ENCODE assay signal across 9 mouse cellular contexts in the genomic region with DNA sequence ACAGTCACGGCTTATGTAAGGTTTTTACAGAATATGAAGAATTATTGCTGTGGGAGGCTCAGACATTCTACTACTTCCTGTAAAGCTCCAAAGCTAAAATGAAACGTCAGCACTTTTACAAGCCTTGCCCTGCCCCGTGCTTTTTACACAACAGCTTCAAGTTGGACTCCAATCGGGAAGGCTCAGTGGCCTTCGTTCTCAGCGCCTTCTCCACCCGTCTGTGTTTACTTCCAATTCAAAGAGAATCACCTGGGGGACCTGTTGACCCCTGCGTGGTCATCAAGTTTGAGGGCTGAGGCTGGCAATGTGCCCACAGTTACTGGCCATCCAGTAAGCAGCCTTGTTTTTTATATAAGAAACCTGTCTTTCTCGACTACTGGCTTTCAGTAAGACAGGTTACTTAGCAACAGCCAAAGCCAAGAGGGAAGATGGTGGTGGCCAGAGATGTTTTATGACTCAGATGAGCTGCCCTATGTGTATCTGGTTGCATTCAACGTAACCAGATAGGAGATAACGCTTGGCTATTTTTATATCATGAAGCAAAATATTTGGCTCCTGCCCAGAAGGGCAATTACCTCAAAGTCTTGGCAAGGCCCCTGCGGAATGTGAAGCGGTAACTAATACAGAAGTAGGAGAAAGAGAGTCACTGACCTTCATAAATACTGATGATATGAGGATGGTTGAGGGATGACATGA. TPM values are rescaled to one million over a fixed set of nuclear protein-coding genes. Genes with fewer than 3 reads are reported as not detected.
DNase-seq lines count a peak whose midpoint lies in the region; ATAC-seq and TF ChIP-seq lines count a peak whose summit lies in the region.
"Had no signal": no experiment of that assay in that cellular context is flagged by ENCODE, and none has a peak within 500 bp of the region (broad histone marks: within the 10 kb centered on the region; RNA-seq: fewer than 3 reads in every experiment).

No protein-coding gene starts in this region.

- intact Hi-C loops in heart, postnatal 14 days (cut with DNase I), result no loop called here

- ATAC-seq in activated CD4-positive, CD25-positive, alpha-beta regulatory T cell, adult 4 months, result no peak

- DNase-seq in gastrocnemius, adult 18-20 months (ENCODE audit: low spot score), result peak; percentile 84
- DNase-seq in gastrocnemius, postnatal 4 days (ENCODE audit: low spot score in 2 of 2), result no peak
- DNase-seq in 416B (ENCODE audit: low read depth), result peak; percentile 82
- peak; percentile 25 to 61 for DNase-seq in heart, postnatal 14 days
- no peak for DNase-seq in frontal cortex, adult 2 months (ENCODE audit: extremely low spot score in 1 of 2, low spot score in 1 of 2)
- DNase-seq in thymus, postnatal 10 days (ENCODE audit: low spot score in 2 of 2), result no peak

- H3K27ac ChIP-seq in bone marrow macrophage, adult 2 months (ENCODE audit: insufficient read depth, low read depth, low read length), result peak overlapping the region; percentile 71
- H3K27ac ChIP-seq: forebrain, embryonic 12.5 days had no signal

- no peak for TF ChIP-seq POLR2A in bone marrow macrophage, adult 2 months (IDR thresholded peaks at IDR 0.05; ENCODE audit: borderline replicate concordance, low read depth, low read length)

- no peak for TF ChIP-seq CTCF in bone marrow macrophage, adult 2 months (IDR thresholded peaks at IDR 0.05; ENCODE audit: low read depth, low read length)

- no peak overlapping the region for H3K4me3 ChIP-seq in bone marrow macrophage, adult 2 months (ENCODE audit: insufficient read depth, low read length)
- H3K4me3 ChIP-seq: forebrain, embryonic 12.5 days had no signal

- peaks cover 55% of the 10 kb centered on the region for H3K4me1 ChIP-seq in bone marrow macrophage, adult 2 months (ENCODE audit: control insufficient read depth, insufficient read depth, low read length)

RNA-seq across cellular contexts. Expression of a gene that starts 31.3 kb away (rescaled TPM):
- 10 to 100 TPM; 25.0 to 28.4 TPM for total RNA-seq in gastrocnemius, adult 18-20 months (2021)
- total RNA-seq in gastrocnemius, postnatal 4 days (2021), result 10 to 100 TPM; 19.9 to 20.7 TPM
- polyA plus RNA-seq in bone marrow macrophage, adult 2 months (2012; ENCODE audit: insufficient read depth, insufficient read length, missing spikeins), result 11.4 and 13.4 TPM in 2 replicates
- total RNA-seq in heart, postnatal 14 days (2021), result 10 to 100 TPM; 19.9 to 20.6 TPM
- polyA plus RNA-seq in activated CD4-positive, CD25-positive, alpha-beta regulatory T cell, adult 4 months (2017; shearing (Covaris generic)), result not detected
- 23.4 and 24.2 TPM in 2 replicates for polyA plus RNA-seq in frontal cortex, adult 2 months (2012; rRNA removed)

Comparison
In these comparisons a context has a peak if more than half of its experiments do, and no peak if none do; other contexts are left out.
1. DNase-seq: peak in gastrocnemius, adult 18-20 months (single experiment), 416B (single experiment) and heart, postnatal 14 days (2 of 2); none in gastrocnemius, postnatal 4 days (0 of 2), frontal cortex, adult 2 months (0 of 2) and thymus, postnatal 10 days (0 of 2).